Mouse (Mus musculus): ENCODE results near the gene Cdc14a. TPM values are rescaled to one million over a fixed set of nuclear protein-coding genes. Genes with fewer than 3 reads are reported as not detected.
A peak's percentile ranks its signal among the peaks of the same experiment; 100 is the strongest.

The Cdc14a gene
- polyA plus RNA-seq, 1 experiment from 2014 or later: 12.1 TPM

GRCm38 (mm10) chr3:116256104-116256503 is 167.7 kb downstream of the Cdc14a start:
- TF ChIP-seq CTCF (IDR thresholded peaks at IDR 0.05; ENCODE audit: low read depth): no peak
- Histone ChIP-seq H3K27ac (ENCODE audit: low read depth) (no peak overlapping the region), H3K36me3 (ENCODE audit: insufficient read depth) (no peaks in the 10 kb centered on the region), H3K9ac (no peak overlapping the region), H3K4me2 (no peak overlapping the region), H3K9me3 (ENCODE audit: low read depth, low read length) (no peaks in the 10 kb centered on the region), H3K4me1 (ENCODE audit: insufficient read depth) (peaks cover 8% of the 10 kb centered on the region; the same call in 1 of the 2 replicates), H3K4me3 (ENCODE audit: low read depth, low read length) (no peak overlapping the region), H3K27me3 (ENCODE audit: insufficient read depth, low read length) (peaks cover 37% of the 10 kb centered on the region)
- WGBS: 58% methylated on average over 5 of the region's 5 CpGs
- no peak for DNase-seq
- ATAC-seq (ENCODE audit: insufficient read depth): no peak

- no peak for TF ChIP-seq CTCF (IDR thresholded peaks at IDR 0.05; ENCODE audit: low read depth)
- peak; percentile 84 for ATAC-seq (ENCODE audit: insufficient read depth)
- Histone ChIP-seq H3K9ac (no peak within 1 kb of the TSS), H3K36me3 (ENCODE audit: insufficient read depth) (no peaks in the 10 kb centered on the region), H3K4me2 (peak within 1 kb of the TSS; percentile 95), H3K4me3 (ENCODE audit: low read depth, low read length) (peak within 1 kb of the TSS; percentile 52), H3K9me3 (ENCODE audit: low read depth, low read length) (no peaks in the 10 kb centered on the region), H3K27ac (ENCODE audit: low read depth) (no peak within 1 kb of the TSS), H3K4me1 (ENCODE audit: insufficient read depth) (peaks cover 8% of the 10 kb centered on the region; the same call in 1 of the 2 replicates), H3K27me3 (ENCODE audit: insufficient read depth, low read length) (peaks cover 55% of the 10 kb centered on the region)
- 4% methylated on average over 9 of the region's 9 CpGs for WGBS
- DNase-seq: peak; percentile 88
Measured at GRCm38 (mm10) chr3:116253077-116253531, 170.7 kb downstream of the Cdc14a start, which contains the start of gene Gpr88. TSS of gene Gpr88 (minus strand) at chr3:116253503.

- Histone ChIP-seq H3K27me3 (ENCODE audit: insufficient read depth, low read length) (peaks cover 55% of the 10 kb centered on the region), H3K9me3 (ENCODE audit: low read depth, low read length) (no peaks in the 10 kb centered on the region), H3K4me3 (ENCODE audit: low read depth, low read length) (peak overlapping the region; percentile 52), H3K27ac (ENCODE audit: low read depth) (no peak overlapping the region), H3K36me3 (ENCODE audit: insufficient read depth) (no peaks in the 10 kb centered on the region), H3K9ac (peak overlapping the region; percentile 48; the same call in 1 of the 2 replicates), H3K4me1 (ENCODE audit: insufficient read depth) (peaks cover 8% of the 10 kb centered on the region; the same call in 1 of the 2 replicates), H3K4me2 (peak overlapping the region; percentile 95)
- peak; percentile 64 for DNase-seq
- no peak; the same call in none of the 2 replicates for TF ChIP-seq CTCF (IDR thresholded peaks at IDR 0.05; ENCODE audit: low read depth)
- ATAC-seq (ENCODE audit: insufficient read depth): peak; percentile 39
- under 1% methylated on average over 48 of the region's 48 CpGs for whole genome bisulfite sequencing
Measured at GRCm38 (mm10) chr3:116252255-116253040, 171.4 kb downstream of the Cdc14a start.

GRCm38 (mm10) chr3:116251481-116252254 is 172.2 kb downstream of the Cdc14a start:
- Histone ChIP-seq H3K4me1 (ENCODE audit: insufficient read depth) (peaks cover 8% of the 10 kb centered on the region; the same call in 1 of the 2 replicates), H3K27me3 (ENCODE audit: insufficient read depth, low read length) (peaks cover 55% of the 10 kb centered on the region), H3K36me3 (ENCODE audit: insufficient read depth) (no peaks in the 10 kb centered on the region), H3K9ac (peak overlapping the region; percentile 48), H3K4me3 (ENCODE audit: low read depth, low read length) (peak overlapping the region; percentile 52), H3K27ac (ENCODE audit: low read depth) (no peak overlapping the region), H3K4me2 (peak overlapping the region; percentile 95), H3K9me3 (ENCODE audit: low read depth, low read length) (no peaks in the 10 kb centered on the region)
- peak; percentile 59 for ATAC-seq (ENCODE audit: insufficient read depth)
- TF ChIP-seq CTCF (IDR thresholded peaks at IDR 0.05; ENCODE audit: low read depth): no peak
- 1% methylated on average over 84 of the region's 86 CpGs for WGBS
- peak; percentile 60 for DNase-seq

GRCm38 (mm10) chr3:116249026-116249425 is 174.8 kb downstream of the Cdc14a start:
- Histone ChIP-seq H3K4me1 (ENCODE audit: insufficient read depth) (peaks cover 8% of the 10 kb centered on the region; the same call in 1 of the 2 replicates), H3K9ac (no peak overlapping the region), H3K4me3 (ENCODE audit: low read depth, low read length) (no peak overlapping the region), H3K36me3 (ENCODE audit: insufficient read depth) (no peaks in the 10 kb centered on the region), H3K27ac (ENCODE audit: low read depth) (no peak overlapping the region), H3K4me2 (no peak overlapping the region), H3K27me3 (ENCODE audit: insufficient read depth, low read length) (peaks cover 43% of the 10 kb centered on the region), H3K9me3 (ENCODE audit: low read depth, low read length) (no peaks in the 10 kb centered on the region)
- DNase-seq (no peak), ATAC-seq (ENCODE audit: insufficient read depth) (no peak)
- WGBS: 59% methylated on average over 2 of the region's 2 CpGs
- no peak for TF ChIP-seq CTCF (IDR thresholded peaks at IDR 0.05; ENCODE audit: low read depth)

- H3K4me3 ChIP-seq (ENCODE audit: low read depth, low read length): no peak overlapping the region
- WGBS: 51% methylated on average over 6 of the region's 6 CpGs
- H3K9me3 ChIP-seq (ENCODE audit: low read depth, low read length): no peaks in the 10 kb centered on the region
- H3K4me2 ChIP-seq: no peak overlapping the region
- H3K27me3 ChIP-seq (ENCODE audit: insufficient read depth, low read length): 0 out of 2 replicates have a peak, but pooled peaks cover 1% of the 10 kb centered on the region
- TF ChIP-seq CTCF (IDR thresholded peaks at IDR 0.05; ENCODE audit: low read depth): no peak
- H3K36me3 ChIP-seq (ENCODE audit: insufficient read depth): no peaks in the 10 kb centered on the region
- DNase-seq: no peak
- H3K4me1 ChIP-seq (ENCODE audit: insufficient read depth): no peaks in the 10 kb centered on the region
- ATAC-seq (ENCODE audit: insufficient read depth): no peak
- H3K27ac ChIP-seq (ENCODE audit: low read depth): no peak overlapping the region
- no peak overlapping the region for H3K9ac ChIP-seq
Measured at GRCm38 (mm10) chr3:116244476-116244875, 179.4 kb downstream of the Cdc14a start.

- H3K9ac ChIP-seq: no peak overlapping the region
- no peak overlapping the region for H3K27ac ChIP-seq (ENCODE audit: low read depth)
- ATAC-seq (ENCODE audit: insufficient read depth) (no peak), DNase-seq (no peak)
- no peak overlapping the region for H3K4me2 ChIP-seq
- TF ChIP-seq CTCF (IDR thresholded peaks at IDR 0.05; ENCODE audit: low read depth): no peak
- no peaks in the 10 kb centered on the region for H3K27me3 ChIP-seq (ENCODE audit: insufficient read depth, low read length)
- no peaks in the 10 kb centered on the region for H3K36me3 ChIP-seq (ENCODE audit: insufficient read depth)
- no peaks in the 10 kb centered on the region for H3K9me3 ChIP-seq (ENCODE audit: low read depth, low read length)
- WGBS: 75% methylated on average over 9 of the region's 9 CpGs
- H3K4me1 ChIP-seq (ENCODE audit: insufficient read depth): no peaks in the 10 kb centered on the region
- H3K4me3 ChIP-seq (ENCODE audit: low read depth, low read length): no peak overlapping the region
Measured at GRCm38 (mm10) chr3:116242685-116243084, 181.1 kb downstream of the Cdc14a start.
